Mouse (Mus musculus) embryonic facial prominence, embryonic 11.5 days (tissue): ENCODE data around the gene Tmx2. TPM values are rescaled to one million over a fixed set of nuclear protein-coding genes. Genes with fewer than 3 reads are reported as not detected.

Source experiments
- polyA plus RNA-seq: library from polyadenylated mRNA; unstranded; fragments of >200 nt; fragmentation: Nextera tagmentation; extraction: Ambion mirVana; gene quantifications from 2 replicates; pipeline ENCODE4 v1.2.1, GENCODE M21; 2014

Tmx2 gene
- polyA plus RNA-seq, 1 experiment from 2014 or later = 150 TPM

Other genes with a start within 250 kb of the Tmx2 start
- 20.8 and 23.1 TPM in 2 replicates for gene Tfpi, start 202.4 kb downstream of the Tmx2 start, polyA plus RNA-seq
- gene Ctnnd1, start 28.4 kb downstream of the Tmx2 start, polyA plus RNA-seq = 39.3 and 40.6 TPM in 2 replicates
- 0.07 TPM in 2 replicates for gene Btbd18, start 20.1 kb downstream of the Tmx2 start, polyA plus RNA-seq
- 446 and 475 TPM in 2 replicates for gene Selenoh, start 8.4 kb downstream of the Tmx2 start, polyA plus RNA-seq
- gene Gm28635, start 1.1 kb downstream of the Tmx2 start, polyA plus RNA-seq = not detected in 2 replicates
- gene Med19, start 738 bp downstream of the Tmx2 start, polyA plus RNA-seq = 62.1 and 68.2 TPM in 2 replicates
- 25.4 and 25.5 TPM in 2 replicates for gene Zdhhc5, start 36.0 kb upstream of the Tmx2 start, polyA plus RNA-seq
- gene Clp1, start 48.2 kb upstream of the Tmx2 start, polyA plus RNA-seq = 58.5 and 61.1 TPM in 2 replicates
- gene Ypel4, start 54.9 kb upstream of the Tmx2 start, polyA plus RNA-seq = 6.2 and 6.6 TPM in 2 replicates
- 5.9 and 6.4 TPM in 2 replicates for gene Gm19426, start 64.5 kb upstream of the Tmx2 start, polyA plus RNA-seq
- gene Serping1, start 96.3 kb upstream of the Tmx2 start, polyA plus RNA-seq = 21.0 and 22.4 TPM in 2 replicates
- gene Ube2l6, start 119.7 kb upstream of the Tmx2 start, polyA plus RNA-seq = 30.6 and 36.1 TPM in 2 replicates
- 0.11 and 0.20 TPM in 2 replicates for gene Smtnl1, start 143.5 kb upstream of the Tmx2 start, polyA plus RNA-seq
- 45.9 and 50.0 TPM in 2 replicates for gene Timm10, start 147.9 kb upstream of the Tmx2 start, polyA plus RNA-seq
- 23.1 and 28.0 TPM in 2 replicates for gene Slc43a1, start 159.7 kb upstream of the Tmx2 start, polyA plus RNA-seq
- gene Rtn4rl2, start 207.6 kb upstream of the Tmx2 start, polyA plus RNA-seq = 2.4 and 3.2 TPM in 2 replicates